Mouse (Mus musculus): ENCODE measurements around the gene AC161166.1.
"Not testable (repeated sequence)": the region's sequence is repeated elsewhere in the genome, so short reads cannot be mapped to it uniquely, and the experiment has no call there.

The AC161166.1 gene

GRCm38 (mm10) chr7:24486654-24487130 is 25.6 kb downstream of the AC161166.1 start:
- DNase-seq (ENCODE audit: low spot score in 2 of 2) = no peak

GRCm38 (mm10) chr7:24485481-24485880 is 26.8 kb downstream of the AC161166.1 start:
- no peak for DNase-seq (ENCODE audit: low spot score in 2 of 2)

GRCm38 (mm10) chr7:24483291-24483690 is 29.0 kb downstream of the AC161166.1 start:
- DNase-seq (ENCODE audit: low spot score in 2 of 2) = not testable (repeated sequence)

- no peak for DNase-seq (ENCODE audit: low spot score in 2 of 2)
Observed at GRCm38 (mm10) chr7:24482208-24483020, 29.8 kb downstream of the AC161166.1 start.

GRCm38 (mm10) chr7:24481474-24482207 is 30.6 kb downstream of the AC161166.1 start, which contains the start of gene Cadm4:
Cadm4 (plus strand) TSS chr7:24482023.
- DNase-seq (ENCODE audit: low spot score in 2 of 2) = peak; percentile 68 to 87

- peak in 1 of 2 experiments; percentile 35 for DNase-seq (ENCODE audit: low spot score in 2 of 2)
Observed at GRCm38 (mm10) chr7:24480986-24481473, 31.2 kb downstream of the AC161166.1 start.

- no peak for DNase-seq (ENCODE audit: low spot score in 2 of 2)
Observed at GRCm38 (mm10) chr7:24480121-24480941, 31.9 kb downstream of the AC161166.1 start.

- no peak for DNase-seq (ENCODE audit: low spot score in 2 of 2)
Observed at GRCm38 (mm10) chr7:24479685-24480084, 32.6 kb downstream of the AC161166.1 start.

GRCm38 (mm10) chr7:24478911-24479310 is 33.3 kb downstream of the AC161166.1 start:
- no peak for DNase-seq (ENCODE audit: low spot score in 2 of 2)

GRCm38 (mm10) chr7:24476856-24477255 is 35.4 kb downstream of the AC161166.1 start:
- no peak for DNase-seq (ENCODE audit: low spot score in 2 of 2)

GRCm38 (mm10) chr7:24476338-24476737 is 35.9 kb downstream of the AC161166.1 start:
- DNase-seq (ENCODE audit: low spot score in 2 of 2) = no peak

GRCm38 (mm10) chr7:24474811-24475506 is 37.3 kb downstream of the AC161166.1 start:
- no peak for DNase-seq (ENCODE audit: low spot score in 2 of 2)

GRCm38 (mm10) chr7:24473913-24474529 is 38.2 kb downstream of the AC161166.1 start:
- no peak for DNase-seq (ENCODE audit: low spot score in 2 of 2)

- DNase-seq (ENCODE audit: low spot score in 2 of 2) = no peak
Observed at GRCm38 (mm10) chr7:24472937-24473336, 39.3 kb downstream of the AC161166.1 start.

- no peak for DNase-seq (ENCODE audit: low spot score in 2 of 2)
Observed at GRCm38 (mm10) chr7:24472442-24472841, 39.8 kb downstream of the AC161166.1 start.

GRCm38 (mm10) chr7:24470356-24470755 is 41.9 kb downstream of the AC161166.1 start:
- peak in 1 of 2 experiments; percentile 39 for DNase-seq (ENCODE audit: low spot score in 2 of 2)

GRCm38 (mm10) chr7:24469126-24469525 is 43.1 kb downstream of the AC161166.1 start:
- DNase-seq (ENCODE audit: low spot score in 2 of 2) = no peak

- no peak for DNase-seq (ENCODE audit: low spot score in 2 of 2)
Observed at GRCm38 (mm10) chr7:24467886-24468285, 44.4 kb downstream of the AC161166.1 start.

- DNase-seq (ENCODE audit: low spot score in 2 of 2) = no peak
Observed at GRCm38 (mm10) chr7:24466835-24467234, 45.4 kb downstream of the AC161166.1 start.

Measured in urinary bladder, adult 18-20 months (tissue).